Mouse (Mus musculus) thymus, postnatal 14 days (tissue): ENCODE results near the gene Gpr26.

ENCODE experiments used
- DNase-seq: peaks from one replicate; pipeline ENCODE4 v3.0.0; 2021

Gene Gpr26

GRCm38 (mm10) chr7:132026671-132027070, 60.4 kb downstream of the Gpr26 start:
- no peak for DNase-seq

DNA sequence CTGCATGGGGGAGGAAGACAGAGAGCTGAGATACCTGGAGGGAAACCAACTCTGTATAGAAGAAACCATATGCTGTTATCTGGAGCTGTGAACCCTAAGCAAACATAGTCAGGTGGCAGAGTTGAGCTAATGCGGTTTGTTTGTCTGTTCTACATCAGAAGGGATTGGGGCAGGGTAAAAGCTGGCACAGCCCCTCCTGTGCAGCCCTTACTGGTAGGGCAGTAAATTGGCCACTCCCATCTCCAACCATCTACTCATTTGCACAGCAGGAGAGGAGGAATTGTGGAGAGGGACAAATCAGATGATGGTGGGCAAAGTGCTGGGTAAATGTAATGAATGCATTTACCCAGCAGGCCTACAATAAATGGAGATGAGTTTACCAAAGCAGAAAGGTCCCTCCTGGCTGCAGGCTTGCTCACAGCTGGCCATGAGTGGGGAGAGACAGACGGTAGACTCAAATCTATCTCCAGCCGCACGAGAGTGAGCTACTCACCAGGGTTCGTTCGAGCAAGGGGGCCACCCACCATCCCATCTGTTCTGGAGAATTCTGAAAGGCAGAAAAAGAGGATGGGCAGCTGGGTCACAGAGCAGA, 65.8 kb downstream of the Gpr26 start:
- DNase-seq = no peak
